Mouse (Mus musculus) gastrocnemius, adult 2 months (tissue): ENCODE measurements around the gene Camta1. TPM values are rescaled to one million over a fixed set of nuclear protein-coding genes. Genes with fewer than 3 reads are reported as not detected.
"Not testable (repeated sequence)": the region's sequence is repeated elsewhere in the genome, so short reads cannot be mapped to it uniquely, and the experiment has no call there.

Experiments
- DNase-seq: peaks from one replicate; pipeline ENCODE4 v3.0.0; 2022
- H3K27ac ChIP-seq: fragments of 200-600 bp; 2 replicates; pipeline ENCODE4 v1.8.1; 2022; ENCODE audit warnings: mild to moderate bottlenecking
- H3K4me3 ChIP-seq: fragments of 200-600 bp; 2 replicates; pipeline ENCODE4 v1.8.1; 2022; ENCODE audit warnings: mild to moderate bottlenecking, moderate library complexity
- CTCF ChIP-seq: fragments of 200-600 bp; IDR thresholded peaks from 2 replicates; pipeline ENCODE4 v1.8.1; 2022; ENCODE audit warnings: antibody characterized with exemption, mild to moderate bottlenecking, moderate library complexity
- intact Hi-C: fragments of 180-260 bp; cut with DNase I; formaldehyde crosslinking; loops from one replicate; pipeline ENCODE4 v1.15.1; 2025
- total RNA-seq, 2 experiments: library from RNA; stranded (reverse); gene quantifications; 2 replicates each; pipeline ENCODE4 v1.2.3; 2021

The Camta1 gene
- total RNA-seq, 2 experiments from 2014 or later: 95.9 to 126 TPM

GRCm38 (mm10) chr4:150889955-150890315, 971.7 kb downstream of the Camta1 start:
- no peak for DNase-seq
- intact Hi-C loops: no loop called here
- H3K4me3 ChIP-seq: peak overlapping the region; percentile 57
- TF ChIP-seq CTCF: no peak
- no peak overlapping the region; the same call in 1 of the 2 replicates for H3K27ac ChIP-seq

GRCm38 (mm10) chr4:150889273-150889954, 972.3 kb downstream of the Camta1 start:
- TF ChIP-seq CTCF: no peak
- Histone ChIP-seq H3K27ac (peak overlapping the region; percentile 38; the same call in 1 of the 2 replicates), H3K4me3 (peak overlapping the region; percentile 57)
- intact Hi-C loops: no loop called here
- DNase-seq: no peak

- no peak for DNase-seq
- intact Hi-C loops: no loop called here
- TF ChIP-seq CTCF: no peak
- no peak overlapping the region for H3K4me3 ChIP-seq
- no peak overlapping the region for H3K27ac ChIP-seq
These were observed 973.2 kb downstream of the Camta1 start for GRCm38 (mm10) chr4:150888492-150888891.

- DNase-seq: no peak
- no peak for TF ChIP-seq CTCF
- intact Hi-C loops: no loop called here
- Histone ChIP-seq H3K4me3 (no peak overlapping the region), H3K27ac (no peak overlapping the region)
These were observed 973.8 kb downstream of the Camta1 start for GRCm38 (mm10) chr4:150887903-150888302.

GRCm38 (mm10) chr4:150882632-150883031, 979.0 kb downstream of the Camta1 start:
- DNase-seq: no peak
- no peak for TF ChIP-seq CTCF
- intact Hi-C loops: no loop called here
- Histone ChIP-seq H3K27ac (no peak overlapping the region), H3K4me3 (no peak overlapping the region)

GRCm38 (mm10) chr4:150880364-150880763, 981.3 kb downstream of the Camta1 start:
- no peak overlapping the region for H3K27ac ChIP-seq
- no peak for TF ChIP-seq CTCF
- intact Hi-C loops: no loop called here
- DNase-seq: no peak
- H3K4me3 ChIP-seq: no peak overlapping the region

GRCm38 (mm10) chr4:150879631-150880030, 982.0 kb downstream of the Camta1 start:
- no peak for DNase-seq
- Histone ChIP-seq H3K27ac (no peak overlapping the region), H3K4me3 (no peak overlapping the region)
- TF ChIP-seq CTCF: no peak
- intact Hi-C loops: no loop called here

GRCm38 (mm10) chr4:150875393-150875792, 986.3 kb downstream of the Camta1 start:
- no peak for DNase-seq
- TF ChIP-seq CTCF: no peak
- Histone ChIP-seq H3K27ac (no peak overlapping the region), H3K4me3 (no peak overlapping the region)
- intact Hi-C loops: no loop called here

GRCm38 (mm10) chr4:150874416-150874815, 987.3 kb downstream of the Camta1 start:
- DNase-seq, intact Hi-C loops, H3K27ac ChIP-seq, H3K4me3 ChIP-seq: not testable (repeated sequence)

- Histone ChIP-seq H3K4me3 (peak overlapping the region; percentile 71), H3K27ac (peak overlapping the region; percentile 91)
- DNase-seq: no peak
- no peak for TF ChIP-seq CTCF
- intact Hi-C loops: no loop called here
These were observed 989.0 kb downstream of the Camta1 start for GRCm38 (mm10) chr4:150872681-150873080.

GRCm38 (mm10) chr4:150872139-150872651, 989.5 kb downstream of the Camta1 start:
- Histone ChIP-seq H3K4me3 (peak overlapping the region; percentile 71), H3K27ac (peak overlapping the region; percentile 91)
- no peak for TF ChIP-seq CTCF
- intact Hi-C loops: no loop called here
- DNase-seq: peak; percentile 80

- TF ChIP-seq CTCF: no peak
- peak; percentile 76 for DNase-seq
- Histone ChIP-seq H3K4me3 (peak overlapping the region; percentile 71), H3K27ac (peak overlapping the region; percentile 91)
- intact Hi-C loops: no loop called here
These were observed 990.1 kb downstream of the Camta1 start for GRCm38 (mm10) chr4:150871392-150872138.

- no peak for TF ChIP-seq CTCF
- intact Hi-C loops: no loop called here
- Histone ChIP-seq H3K4me3 (peak overlapping the region; percentile 71), H3K27ac (peak overlapping the region; percentile 91)
- DNase-seq: no peak
These were observed 990.7 kb downstream of the Camta1 start for GRCm38 (mm10) chr4:150870963-150871391.
